Mouse (Mus musculus): ENCODE measurements around the gene Spred3. TPM values are rescaled to one million over a fixed set of nuclear protein-coding genes. Genes with fewer than 3 reads are reported as not detected.
A peak's percentile ranks its signal among the peaks of the same experiment; 100 is the strongest.

Gene Spred3
- total RNA-seq, 4 experiments from 2014 or later = 6.6 to 19.2 (median 12.7) TPM

DNA sequence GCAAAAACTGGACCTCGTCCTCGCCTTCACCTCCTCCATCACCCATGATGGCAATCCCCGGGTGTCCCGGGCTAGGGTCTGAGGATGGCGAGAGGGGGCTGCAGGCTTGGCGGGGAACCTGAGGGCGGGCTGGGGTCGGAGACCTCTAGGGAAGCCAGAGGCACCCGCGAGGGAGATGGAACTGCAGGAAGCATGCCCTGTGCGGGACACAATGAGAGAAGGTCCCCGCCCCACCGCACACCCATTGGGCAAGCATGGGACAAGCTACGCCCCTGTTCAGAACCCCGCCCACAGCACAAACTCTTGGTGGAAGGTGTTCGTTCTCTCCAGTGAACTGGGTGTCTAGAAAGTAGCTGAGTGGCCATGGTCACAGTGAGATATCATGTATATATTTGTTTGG is 45.2 kb downstream of the Spred3 start, which contains the start of gene Ryr1:
Gene Ryr1, minus strand, starts transcription at position 210 of the 400 bp plus-strand sequence.
- peak; percentile 45 for DNase-seq

DNA sequence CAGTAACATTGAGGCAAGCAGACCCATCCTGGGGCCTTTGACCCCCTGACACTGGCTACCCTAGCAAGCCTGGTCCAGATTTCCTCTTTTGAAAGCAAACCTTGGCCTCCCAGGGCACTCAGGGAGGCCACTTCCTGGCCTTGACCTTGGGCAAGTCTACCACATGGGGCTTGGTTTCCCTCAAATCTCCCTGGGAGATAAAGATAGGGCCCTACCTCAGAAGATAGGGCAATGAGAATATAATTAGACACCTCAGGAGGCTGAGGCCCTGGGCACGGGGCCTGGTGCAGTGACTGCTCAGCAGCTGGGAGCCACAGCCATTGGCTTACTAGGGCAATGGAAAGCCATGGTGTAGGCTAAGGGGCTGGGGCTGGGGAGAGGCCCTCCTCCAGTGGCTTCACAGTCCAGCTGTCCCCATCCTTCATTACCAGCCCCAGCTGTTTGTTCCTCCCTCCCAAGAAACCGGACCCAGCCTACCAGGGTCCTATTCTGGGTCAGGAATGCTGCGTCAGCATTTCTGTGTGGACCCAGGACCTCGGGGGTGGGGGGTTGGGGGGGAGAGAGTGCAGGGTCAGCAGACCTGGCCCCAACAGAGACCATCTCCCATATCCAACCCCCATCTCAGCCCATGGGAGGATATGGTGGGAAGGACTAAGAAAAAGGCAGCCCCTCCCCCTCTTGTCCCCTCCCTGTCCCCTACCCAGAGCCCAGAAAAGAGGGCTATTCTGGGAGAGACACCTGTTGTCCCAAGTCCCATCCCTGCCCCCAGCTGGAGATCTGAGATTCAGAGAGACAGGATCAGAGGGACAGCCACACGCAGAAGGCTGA is 46.5 kb downstream of the Spred3 start:
- no peak for DNase-seq

DNA sequence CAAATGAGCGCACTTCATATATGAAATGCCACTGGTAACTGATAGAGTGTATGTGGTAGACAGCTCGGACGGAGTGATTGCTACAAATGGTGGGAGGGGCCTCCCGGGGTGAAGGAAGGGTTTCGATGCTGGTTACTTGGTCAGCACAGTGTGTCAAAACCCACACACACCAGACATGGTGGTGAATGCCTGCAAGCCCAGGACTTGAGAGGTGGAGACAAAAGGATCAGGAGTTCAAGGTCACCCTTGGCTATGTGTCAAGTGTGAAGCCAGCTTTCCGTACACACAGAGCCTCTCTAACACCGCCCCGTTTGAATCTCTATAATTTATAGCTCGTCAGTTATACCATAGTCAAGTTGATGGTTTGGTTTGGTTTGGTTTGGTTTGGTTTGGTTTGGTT is 47.4 kb downstream of the Spred3 start:
- no peak for DNase-seq

DNA sequence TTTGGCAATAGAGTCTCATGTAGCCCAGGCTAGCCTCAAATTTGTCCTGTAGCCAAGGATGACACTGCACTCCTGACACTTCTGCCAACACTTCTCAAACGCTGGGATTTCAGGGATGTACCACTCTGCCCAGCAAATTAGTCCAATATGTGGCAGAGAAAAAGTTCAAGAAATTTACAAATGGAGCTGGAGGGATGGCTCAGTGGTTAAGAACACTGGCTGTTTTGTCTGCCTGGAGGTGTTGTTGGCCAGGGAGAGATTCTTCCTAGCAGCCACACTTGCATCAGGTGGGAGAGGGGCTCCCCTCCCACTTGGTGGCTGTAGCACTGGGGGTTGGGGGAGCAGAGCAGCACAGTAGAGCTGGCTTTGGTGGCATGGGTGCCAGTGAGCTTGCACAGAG is 50.7 kb downstream of the Spred3 start:
- DNase-seq = no peak

DNA sequence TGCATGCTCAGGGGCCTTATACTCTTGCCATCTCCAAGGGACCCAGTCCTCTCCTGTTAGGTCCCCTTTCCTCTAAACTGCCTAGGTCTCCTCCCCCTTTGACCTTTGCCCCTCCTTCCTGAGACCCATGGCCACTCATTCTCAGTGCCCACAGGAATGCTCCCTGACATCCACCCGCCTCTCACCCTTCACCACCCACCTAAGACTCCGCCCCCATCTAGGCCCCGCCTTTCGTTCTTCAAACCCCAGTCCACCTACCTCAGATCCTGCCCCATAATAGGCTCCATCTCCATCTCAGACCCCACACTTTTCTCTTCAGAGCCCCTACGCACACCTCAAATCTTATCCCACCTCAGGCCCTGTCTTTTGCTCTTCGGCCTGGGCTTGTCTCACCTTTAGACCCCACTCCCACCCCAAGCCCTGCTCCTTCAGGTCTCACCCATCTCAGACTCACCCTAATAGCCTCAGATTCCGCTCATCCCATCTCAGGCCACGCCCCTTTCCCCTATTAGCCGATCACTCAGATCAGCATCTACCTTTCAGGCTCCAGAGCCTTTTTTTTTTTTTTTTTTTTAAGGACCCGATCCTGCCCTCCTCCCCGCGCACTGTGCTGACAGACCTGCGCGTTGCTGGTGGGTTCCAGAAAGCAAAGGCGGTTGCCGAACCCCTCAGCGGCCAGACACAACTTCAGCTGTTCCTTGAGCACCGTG is 51.9 kb downstream of the Spred3 start:
- no peak for DNase-seq

DNA sequence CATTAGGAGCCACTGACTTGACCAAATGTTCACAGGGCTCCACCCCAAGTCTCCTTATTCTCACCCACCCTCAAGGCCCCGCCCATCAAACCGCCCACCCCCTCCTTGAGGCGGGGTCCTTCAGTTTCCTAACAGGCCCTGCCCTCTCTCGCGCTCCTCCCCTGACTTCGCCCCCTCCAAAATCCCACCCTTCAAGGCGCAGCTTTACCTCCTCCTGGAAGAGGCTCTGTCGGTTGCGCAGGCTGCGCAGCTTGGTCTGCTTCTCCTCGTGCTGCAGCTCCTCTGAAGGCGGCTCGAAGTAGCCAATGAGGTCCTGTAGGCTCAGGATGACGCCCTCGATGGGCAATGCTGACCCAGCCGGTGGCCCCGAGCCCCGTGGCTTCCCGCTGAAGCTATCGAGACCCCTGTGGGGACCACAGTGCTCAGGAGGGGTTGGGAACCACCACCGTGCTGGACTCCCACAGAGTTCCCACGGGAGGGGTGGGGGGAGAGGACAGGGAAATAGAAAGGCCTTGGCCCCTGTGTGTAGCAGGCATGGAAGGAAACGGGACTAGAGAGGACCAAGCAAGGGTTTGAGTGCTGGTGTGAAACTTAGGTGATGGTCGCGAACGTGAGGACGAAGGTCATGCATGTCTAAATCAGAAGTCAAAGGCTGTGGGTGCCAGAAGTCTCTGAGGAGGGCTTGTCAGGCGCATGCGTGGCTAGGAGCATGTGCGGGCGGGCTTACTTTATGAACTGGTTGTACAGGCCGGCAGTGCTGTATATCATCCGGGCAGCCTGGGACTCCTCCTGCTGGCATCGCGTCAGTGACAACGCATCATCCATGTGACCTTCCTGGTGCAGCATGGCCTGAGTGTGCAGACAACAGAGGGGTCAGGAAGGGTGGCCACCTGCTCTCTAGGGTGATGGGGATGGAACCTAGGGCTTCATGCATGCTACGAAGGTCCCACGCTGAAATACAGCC is 60.9 kb downstream of the Spred3 start:
- peak; percentile 43 for DNase-seq

Other genes with a start within 250 kb of the Spred3 start
- gene Actn4, start 208.1 kb downstream of the Spred3 start, total RNA-seq (2022) = 100 to 1,000 TPM; 184 to 285 (median 233) TPM
- gene Eif3k, start 188.5 kb downstream of the Spred3 start, total RNA-seq (2022) = 100 to 1,000 TPM; 232 to 255 (median 240) TPM
- 1 to 10 TPM; 1.4 to 3.9 (median 1.8) TPM for gene Map4k1, start 188.4 kb downstream of the Spred3 start, total RNA-seq (2022)
- gene Ryr1, start 45.2 kb downstream of the Spred3 start, total RNA-seq (2022) = under 1 TPM; 0.17 to 0.25 (median 0.22) TPM
- 1 to 10 TPM; 1.3 to 1.6 (median 1.4) TPM for gene Rasgrp4, start 35.6 kb downstream of the Spred3 start, total RNA-seq (2022)
- 10 to 100 TPM; 10.1 to 19.9 (median 14.7) TPM for gene Fam98c, start 14.2 kb downstream of the Spred3 start, total RNA-seq (2022)
- gene Ggn, start 201 bp downstream of the Spred3 start, total RNA-seq (2022) = 1 to 10 TPM; 1.2 to 2.1 (median 1.7) TPM
- gene Psmd8, start 10.3 kb upstream of the Spred3 start, total RNA-seq (2022) = 100 to 1,000 TPM; 167 to 191 (median 174) TPM
- gene Catsperg1, start 43.6 kb upstream of the Spred3 start, total RNA-seq (2022) = 1 to 10 TPM in 1 of 4 experiments, under 1 TPM in 3; 0.73 to 1.6 (median 0.82) TPM
- 1 to 10 TPM; 1.2 to 2.6 (median 1.8) TPM for gene Kcnk6, start 62.1 kb upstream of the Spred3 start, total RNA-seq (2022)
- gene Yif1b, start 67.9 kb upstream of the Spred3 start, total RNA-seq (2022) = 10 to 100 TPM; 42.7 to 50.6 (median 44.6) TPM
- gene 2200002D01Rik, start 78.1 kb upstream of the Spred3 start, total RNA-seq (2022) = 1 to 10 TPM; 3.0 to 6.9 (median 3.7) TPM
- gene Spint2, start 111.5 kb upstream of the Spred3 start, total RNA-seq (2022) = 100 to 1,000 TPM in 2 of 4 experiments, 10 to 100 TPM in 2; 75.9 to 116 (median 96.8) TPM
- gene Ppp1r14a, start 118.9 kb upstream of the Spred3 start, total RNA-seq (2022) = 1 to 10 TPM; 4.8 to 8.0 (median 5.5) TPM
- 1 to 10 TPM; 2.6 to 6.1 (median 4.0) TPM for gene Dpf1, start 133.5 kb upstream of the Spred3 start, total RNA-seq (2022)

Data from adrenal gland, adult 8-10 months (tissue).